Mouse (Mus musculus) Muller cell, postnatal 12 days (primary cell): Measurements from ENCODE around the gene Vmn1r87.
"Not testable (repeated sequence)": the region's sequence is repeated elsewhere in the genome, so short reads cannot be mapped to it uniquely, and the experiment has no call there.

Source experiments
- DNase-seq: peaks from one replicate; pipeline ENCODE4 v3.0.0-alpha.2; 2015; ENCODE audit errors: inconsistent ontology term

Vmn1r87 gene

GRCm38 (mm10) chr7:13140057-13140456, at the start of gene Vmn1r87:
TSS of gene Vmn1r87 (minus strand) at chr7:13140157.
- no peak for DNase-seq

- no peak for DNase-seq
Observed at GRCm38 (mm10) chr7:13159268-13159667, 19.3 kb upstream of the Vmn1r87 start, which contains the start of gene Vmn1r88. TSS of gene Vmn1r88 (plus strand) at chr7:13159568.

- no peak for DNase-seq
Observed at GRCm38 (mm10) chr7:13137340-13137739, 2.6 kb downstream of the Vmn1r87 start.

GRCm38 (mm10) chr7:13131856-13132255, 8.1 kb downstream of the Vmn1r87 start:
- DNase-seq, result peak; percentile 24

GRCm38 (mm10) chr7:13123554-13124153, 16.3 kb downstream of the Vmn1r87 start:
- DNase-seq, result not testable (repeated sequence)

- no peak for DNase-seq
Observed at GRCm38 (mm10) chr7:13119817-13120216, 20.1 kb downstream of the Vmn1r87 start, which contains the start of gene Vmn1r86. TSS of gene Vmn1r86 (minus strand) at chr7:13119917.

- no peak for DNase-seq
Observed at GRCm38 (mm10) chr7:13095073-13095472, 44.9 kb downstream of the Vmn1r87 start, which contains the start of gene Vmn1r85. TSS of gene Vmn1r85 (minus strand) at chr7:13095173.
